Mouse (Mus musculus) C2C12 (cell line): ENCODE measurements around the gene Thnsl2. TPM values are rescaled to one million over a fixed set of nuclear protein-coding genes. Genes with fewer than 3 reads are reported as not detected.

Experiments used
- H3K27me3 ChIP-seq: one replicate; pipeline ENCODE4 v1.6.1; 2011; ENCODE audit not compliant: control insufficient read depth, insufficient read depth, insufficient read length
- H3K36me3 ChIP-seq: one replicate; pipeline ENCODE4 v1.6.1; 2011; ENCODE audit not compliant: control insufficient read depth, insufficient read depth
- H3K4me3 ChIP-seq: one replicate; pipeline ENCODE4 v1.5.1; 2011; ENCODE audit warnings: mild to moderate bottlenecking, control low read depth; ENCODE audit not compliant: poor library complexity, insufficient read depth, severe bottlenecking
- H3K79me2 ChIP-seq: one replicate; pipeline ENCODE4 v1.6.1; 2011; ENCODE audit not compliant: control insufficient read depth, insufficient read depth
- H3K79me3 ChIP-seq: one replicate; pipeline ENCODE4 v1.6.1; 2011; ENCODE audit warnings: low read depth, control low read depth
- H3ac ChIP-seq: one replicate; pipeline ENCODE3; 2011; ENCODE audit warnings: low read depth; ENCODE audit not compliant: control insufficient read depth, insufficient read length
- CEBPB ChIP-seq: IDR thresholded peaks from one replicate; pipeline ENCODE4 v1.6.1; 2011; ENCODE audit warnings: low read depth, mild to moderate bottlenecking, control low read depth, moderate library complexity
- CTCF ChIP-seq: IDR thresholded peaks from one replicate; pipeline ENCODE4 v1.5.1; 2011; ENCODE audit not compliant: control insufficient read depth, insufficient read depth, insufficient read length
- FOSL1 ChIP-seq: IDR thresholded peaks from one replicate; pipeline ENCODE4 v1.8.0; 2011; ENCODE audit warnings: mild to moderate bottlenecking, low read length; ENCODE audit not compliant: poor library complexity, insufficient read depth, severe bottlenecking
- MAX ChIP-seq: IDR thresholded peaks from one replicate; pipeline ENCODE4 v1.6.1; 2011; ENCODE audit warnings: mild to moderate bottlenecking, control low read depth
- MYOD1 ChIP-seq: IDR thresholded peaks from one replicate; pipeline ENCODE4 v1.6.1; 2011; ENCODE audit warnings: low read depth; ENCODE audit not compliant: control insufficient read depth, insufficient read length
- MYOG ChIP-seq: IDR thresholded peaks from one replicate; pipeline ENCODE4 v1.6.1; 2011; ENCODE audit not compliant: control insufficient read depth, insufficient read length; ENCODE audit errors: extremely low read depth
- USF1 ChIP-seq: IDR thresholded peaks from one replicate; pipeline ENCODE4 v1.6.1; 2011; ENCODE audit warnings: low read depth, mild to moderate bottlenecking, control low read depth, moderate library complexity
- long read RNA-seq, 2 experiments: library from polyadenylated mRNA; unstranded; transcript quantifications; one replicate each; pipeline ENCODE4 v2.0.0; 2019 to 2020
- polyA plus RNA-seq: library from polyadenylated mRNA; unstranded; fragments of >200 nt; fragmentation: generic; extraction: Trizol; gene quantifications from one replicate; pipeline ENCODE4 v1.2.1, GENCODE M21; 2012; ENCODE audit warnings: missing spikeins

The Thnsl2 gene
- polyA plus RNA-seq = not detected
- long read RNA-seq, experiment 1, partial matches to known transcripts = 1 of 1 reads
- long read RNA-seq, experiment 1, other reads (novel, unspliced or antisense) = 0 of 1 reads
- long read RNA-seq, experiment 2, partial matches to known transcripts = 0 of 1 reads
- long read RNA-seq, experiment 2, other reads (novel, unspliced or antisense) = 1 of 1 reads

GRCm38 (mm10) chr6:71143894-71144455 is at the start of gene Thnsl2:
TSS of gene Thnsl2 (minus strand) at chr6:71144439.
- Histone ChIP-seq H3K27me3 (peaks cover 4% of the 10 kb centered on the region), H3K79me2 (no peaks in the 10 kb centered on the region), H3ac (no peak within 1 kb of the TSS), H3K4me3 (no peak within 1 kb of the TSS), H3K36me3 (no peaks in the 10 kb centered on the region), H3K79me3 (no peaks in the 10 kb centered on the region)
- TF ChIP-seq MAX (no peak), CEBPB (no peak), CTCF (no peak), MYOG (no peak), FOSL1 (no peak), USF1 (no peak), MYOD1 (no peak)

- Histone ChIP-seq H3K27me3 (no peaks in the 10 kb centered on the region), H3K36me3 (no peaks in the 10 kb centered on the region), H3K4me3 (no peak overlapping the region), H3K79me2 (no peaks in the 10 kb centered on the region), H3K79me3 (no peaks in the 10 kb centered on the region), H3ac (no peak overlapping the region)
- no peak for TF ChIP-seq MAX
- TF ChIP-seq MYOG = no peak
- TF ChIP-seq CEBPB = no peak
- no peak for TF ChIP-seq CTCF
- no peak for TF ChIP-seq FOSL1
- TF ChIP-seq USF1 = no peak
- no peak for TF ChIP-seq MYOD1
These were observed 49.0 kb upstream of the Thnsl2 start for GRCm38 (mm10) chr6:71193151-71193740.

DNA sequence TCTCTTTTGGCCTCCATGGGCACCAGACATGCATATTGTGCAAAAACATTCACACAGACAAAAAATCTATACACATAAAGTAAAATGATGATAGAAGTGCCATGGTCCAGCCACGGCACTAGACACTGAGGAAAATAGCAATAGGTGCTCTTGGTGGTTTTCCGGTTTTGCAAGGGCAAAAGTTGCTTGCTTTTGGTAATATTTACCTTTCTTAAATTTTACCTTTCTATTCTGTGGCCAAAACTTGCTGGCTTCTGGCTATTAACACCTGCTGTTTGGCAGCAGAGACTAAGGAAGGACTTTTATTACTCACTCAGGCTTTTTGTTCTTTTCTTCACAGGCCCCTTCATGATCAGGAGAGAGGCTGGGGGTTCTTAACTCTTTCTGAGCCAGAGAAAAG is 46.3 kb upstream of the Thnsl2 start:
- Histone ChIP-seq H3ac (no peak overlapping the region), H3K36me3 (no peaks in the 10 kb centered on the region), H3K27me3 (no peaks in the 10 kb centered on the region), H3K79me3 (no peaks in the 10 kb centered on the region), H3K4me3 (no peak overlapping the region), H3K79me2 (no peaks in the 10 kb centered on the region)
- TF ChIP-seq MAX (no peak), CEBPB (no peak), MYOD1 (no peak), FOSL1 (no peak), USF1 (no peak), MYOG (no peak), CTCF (no peak)

- TF ChIP-seq FOSL1 (no peak), MYOD1 (no peak), MAX (no peak), CEBPB (no peak), CTCF (no peak), MYOG (no peak), USF1 (no peak)
- Histone ChIP-seq H3K27me3 (no peaks in the 10 kb centered on the region), H3K36me3 (no peaks in the 10 kb centered on the region), H3ac (no peak overlapping the region), H3K79me3 (no peaks in the 10 kb centered on the region), H3K79me2 (no peaks in the 10 kb centered on the region), H3K4me3 (no peak overlapping the region)
These were observed 45.3 kb upstream of the Thnsl2 start for GRCm38 (mm10) chr6:71189578-71189977.

- H3K79me3 ChIP-seq = no peaks in the 10 kb centered on the region
- TF ChIP-seq CTCF (no peak), USF1 (no peak), CEBPB (no peak), MYOG (no peak), MAX (no peak), MYOD1 (no peak), FOSL1 (no peak)
- no peaks in the 10 kb centered on the region for H3K79me2 ChIP-seq
- no peaks in the 10 kb centered on the region for H3K27me3 ChIP-seq
- no peak overlapping the region for H3ac ChIP-seq
- no peaks in the 10 kb centered on the region for H3K36me3 ChIP-seq
- H3K4me3 ChIP-seq = no peak overlapping the region
These were observed 40.8 kb upstream of the Thnsl2 start for GRCm38 (mm10) chr6:71184941-71185604.
